Mouse (Mus musculus) midbrain, embryonic 11.5 days (tissue): Measurements from ENCODE around the gene Kctd13. TPM values are rescaled to one million over a fixed set of nuclear protein-coding genes. Genes with fewer than 3 reads are reported as not detected.
A peak's percentile ranks its signal among the peaks of the same experiment; 100 is the strongest.

Source experiments
- ATAC-seq: fragments of 200-750 bp; cut with Nextera tagmentation; 2 replicates; pipeline ENCODE4 v1.8.0; 2017; ENCODE audit warnings: moderate TSS enrichment, moderate library complexity; ENCODE audit not compliant: low FRiP score
- DNase-seq: peaks from one replicate; pipeline ENCODE4 v3.0.0; 2015; ENCODE audit warnings: low spot score; ENCODE audit errors: missing footprints
- H3K27ac ChIP-seq: fragments of 300-500 bp; sonication (generic); 2 replicates; pipeline ENCODE4 v1.5.1; 2014; ENCODE audit warnings: low read depth, low read length
- H3K27me3 ChIP-seq: fragments of 300-500 bp; sonication (generic); 2 replicates; pipeline ENCODE4 v1.6.1; 2014; ENCODE audit warnings: mild to moderate bottlenecking, low read length, moderate library complexity, mixed read lengths; ENCODE audit not compliant: control insufficient read depth, insufficient read depth
- H3K36me3 ChIP-seq: fragments of 300-500 bp; sonication (generic); 2 replicates; pipeline ENCODE4 v1.6.1; 2014; ENCODE audit warnings: mild to moderate bottlenecking, low read length, moderate library complexity, mixed read lengths; ENCODE audit not compliant: control insufficient read depth, insufficient read depth
- H3K4me1 ChIP-seq: fragments of 300-500 bp; sonication (generic); 2 replicates; pipeline ENCODE4 v1.6.1; 2014; ENCODE audit warnings: low read length; ENCODE audit not compliant: control insufficient read depth, insufficient read depth
- H3K4me2 ChIP-seq: fragments of 300-500 bp; sonication (generic); 2 replicates; pipeline ENCODE4 v1.6.1; 2014; ENCODE audit warnings: mild to moderate bottlenecking, moderate library complexity
- H3K4me3 ChIP-seq: fragments of 300-500 bp; sonication (generic); 2 replicates; pipeline ENCODE4 v1.5.1; 2014; ENCODE audit warnings: low read depth, low read length
- H3K9ac ChIP-seq: fragments of 300-500 bp; sonication (generic); 2 replicates; pipeline ENCODE4 v1.6.1; 2014; ENCODE audit warnings: low read length
- H3K9me3 ChIP-seq: fragments of 300-500 bp; sonication (generic); 2 replicates; pipeline ENCODE4 v1.6.1; 2016; ENCODE audit warnings: low read length; ENCODE audit not compliant: control insufficient read depth
- WGBS: fragments of 180-500 bp; shearing (Covaris S2); extraction: QIAGEN DNeasy Blood & Tissue Kit; methylation state at CpG from one replicate; pipeline ENCODE4 v1.1.7; 2014; 5-methylcytosine and 5-hydroxymethylcytosine counted together
- polyA plus RNA-seq: library from polyadenylated mRNA; unstranded; fragments of >200 nt; fragmentation: Nextera tagmentation; extraction: Ambion mirVana; gene quantifications from 2 replicates; pipeline ENCODE4 v1.2.1, GENCODE M21; 2014

Gene Kctd13
- polyA plus RNA-seq = 26.5 and 26.8 TPM in 2 replicates

DNA sequence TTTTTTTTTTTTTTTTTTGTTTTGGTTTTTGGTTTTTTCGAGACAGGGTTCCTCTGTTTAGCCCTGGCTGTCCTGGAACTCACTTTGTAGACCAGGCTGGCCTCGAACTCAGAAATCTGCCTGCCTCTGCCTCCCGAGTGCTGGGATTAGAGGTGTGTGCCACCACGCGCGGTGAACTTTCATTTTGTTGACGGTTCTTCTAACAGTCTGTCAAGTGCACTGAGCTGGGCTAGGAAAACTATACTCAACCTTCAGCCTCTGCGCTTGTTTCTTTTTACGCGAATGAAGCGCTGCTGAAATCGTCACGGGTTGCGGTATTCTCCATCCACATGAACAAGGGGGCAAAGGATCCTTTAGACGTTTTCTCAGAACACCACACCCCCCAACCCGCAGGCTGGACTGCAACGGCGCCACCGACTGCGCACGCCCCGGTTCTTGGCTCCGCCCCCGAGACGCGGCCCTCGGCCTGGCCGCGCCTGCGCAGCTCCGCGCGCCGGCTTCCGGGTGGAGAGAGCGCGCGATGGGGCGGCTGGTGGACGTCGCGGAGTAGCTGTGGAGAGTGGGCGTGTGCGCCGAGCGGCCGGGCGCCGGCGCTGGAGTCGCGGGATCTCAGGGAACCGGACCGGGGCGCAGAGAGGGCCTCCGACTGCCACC lies at the start of gene Kctd13:
Kctd13 (plus strand) TSS at position 496 of the 654 bp plus-strand sequence.
- peaks cover 10% of the 10 kb centered on the region for H3K4me1 ChIP-seq
- ATAC-seq (peak; percentile 97), DNase-seq (peak; percentile 99)
- WGBS = 5% methylated on average over 52 of the region's 56 CpGs
- H3K4me3 ChIP-seq = peak within 1 kb of the TSS; percentile 86
- H3K4me2 ChIP-seq = peak within 1 kb of the TSS; percentile 98
- H3K27me3 ChIP-seq = no peaks in the 10 kb centered on the region
- H3K9me3 ChIP-seq = no peaks in the 10 kb centered on the region
- peak within 1 kb of the TSS; percentile 84 for H3K9ac ChIP-seq
- H3K27ac ChIP-seq = peak within 1 kb of the TSS; percentile 51
- H3K36me3 ChIP-seq = peaks cover 4% of the 10 kb centered on the region; the same call in 1 of the 2 replicates

DNA sequence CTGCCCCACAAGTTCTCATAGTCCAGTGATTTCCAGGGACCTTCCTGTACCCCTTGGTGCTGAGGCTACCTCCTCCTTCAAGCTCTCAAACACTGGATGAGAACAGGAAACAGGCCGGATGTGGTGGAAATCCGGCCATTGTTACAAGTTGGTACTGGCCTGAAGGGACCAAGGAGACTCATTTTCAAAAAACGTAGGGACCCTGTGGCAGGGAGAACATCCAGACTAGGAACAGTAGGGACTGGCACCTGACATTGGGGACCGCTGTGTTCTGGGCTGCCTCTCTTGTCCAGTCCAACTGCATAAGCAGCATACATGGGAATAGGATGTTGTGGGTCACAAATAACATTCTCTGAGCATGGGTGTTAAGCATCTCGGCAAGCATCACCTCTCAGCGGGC lies 47.6 kb upstream of the Kctd13 start:
- 0 out of 2 replicates have a peak overlapping the region, but pooled peaks have one; percentile 4 for H3K9ac ChIP-seq
- H3K4me3 ChIP-seq = no peak overlapping the region; the same call in 1 of the 2 replicates
- 84% methylated on average over 6 of the region's 6 CpGs for WGBS
- peaks cover 23% of the 10 kb centered on the region for H3K4me1 ChIP-seq
- no peak overlapping the region for H3K27ac ChIP-seq
- H3K4me2 ChIP-seq = peak overlapping the region; percentile 10; the same call in 1 of the 2 replicates
- ATAC-seq (no peak), DNase-seq (peak; percentile 31)
- H3K36me3 ChIP-seq = peaks cover 19% of the 10 kb centered on the region
- H3K27me3 ChIP-seq = no peaks in the 10 kb centered on the region
- no peaks in the 10 kb centered on the region for H3K9me3 ChIP-seq

DNA sequence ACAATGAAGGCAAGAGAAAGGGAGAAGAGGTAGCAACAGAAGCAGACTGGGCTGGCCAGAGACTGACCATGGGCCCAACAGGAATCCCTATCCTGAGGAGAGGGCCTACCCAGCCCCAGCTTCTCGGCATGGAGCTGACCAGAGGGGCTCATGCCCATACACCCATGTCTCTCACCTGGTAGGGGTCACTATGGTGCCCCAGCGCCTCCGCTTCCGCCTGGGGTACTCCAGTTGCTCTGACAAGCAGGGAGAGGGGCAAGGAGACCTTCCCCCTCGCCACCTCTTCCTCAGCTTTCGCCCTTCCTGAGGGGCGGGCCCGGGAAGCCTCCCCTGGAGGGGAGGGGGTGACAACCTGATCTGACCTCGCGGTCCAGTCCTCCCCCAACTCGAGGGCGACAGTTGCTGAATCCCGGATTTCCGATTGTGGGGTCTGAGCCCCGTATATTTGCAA lies 44.9 kb upstream of the Kctd13 start:
- Histone ChIP-seq H3K36me3 (peaks cover 10% of the 10 kb centered on the region), H3K4me3 (peak overlapping the region; percentile 75), H3K27ac (0 out of 2 replicates have a peak overlapping the region, but pooled peaks have one; percentile 16), H3K27me3 (no peaks in the 10 kb centered on the region), H3K4me2 (peak overlapping the region; percentile 98), H3K9ac (peak overlapping the region; percentile 86), H3K9me3 (no peaks in the 10 kb centered on the region), H3K4me1 (peaks cover 23% of the 10 kb centered on the region)
- 0% methylated on average over 13 of the region's 15 CpGs for WGBS
- peak; percentile 91 for DNase-seq
- ATAC-seq = 0 out of 2 replicates have a peak, but pooled peaks have one; percentile 8

DNA sequence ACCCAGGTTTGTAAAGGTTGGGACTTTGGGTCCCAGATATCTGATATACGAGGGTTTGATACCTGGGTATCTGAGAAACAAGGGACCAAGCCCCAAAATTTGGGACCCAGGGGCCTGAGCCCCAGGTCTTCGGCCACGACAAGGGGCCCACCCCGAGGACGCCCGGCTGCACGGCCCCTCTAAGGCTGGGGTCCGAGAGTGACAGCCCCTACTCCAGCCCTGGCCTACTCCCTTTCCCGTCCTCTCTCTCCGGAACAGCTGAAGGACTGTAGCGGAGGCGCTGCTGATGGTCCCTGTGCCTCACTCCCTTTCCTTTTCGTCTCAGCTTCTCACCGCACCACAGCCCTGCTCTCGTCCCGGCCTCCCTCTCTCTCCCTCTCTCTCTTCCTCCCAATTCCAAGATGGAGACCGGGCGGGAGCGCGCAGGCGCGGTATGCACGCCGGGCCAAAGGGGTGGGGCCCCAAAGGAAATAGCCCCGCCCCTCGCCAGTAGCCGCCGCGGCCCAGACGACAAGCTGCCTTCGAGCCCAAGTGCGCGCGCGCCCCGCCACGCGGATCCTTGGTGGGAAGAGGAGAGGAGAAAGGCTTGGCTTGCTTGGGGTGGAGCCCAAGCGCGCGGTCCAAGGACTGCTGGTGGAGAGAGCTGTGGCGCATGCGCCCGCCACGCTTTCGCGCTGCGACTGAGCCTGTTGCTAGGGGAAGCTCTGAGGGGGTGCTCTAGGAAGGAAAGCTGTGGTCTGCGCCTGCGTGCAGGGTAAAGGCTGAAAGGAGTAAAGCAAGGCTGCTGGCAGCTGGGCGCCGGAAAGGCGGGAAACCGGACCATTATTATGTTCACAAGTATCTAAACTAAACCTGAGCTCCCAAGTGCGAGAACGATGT lies 44.2 kb upstream of the Kctd13 start, which contains the start of gene Taok2:
Taok2 (minus strand) TSS at position 418 of the 879 bp plus-strand sequence.
- DNase-seq (peak; percentile 99), ATAC-seq (peak; percentile 97)
- under 1% methylated on average over 52 of the region's 56 CpGs for WGBS

DNA sequence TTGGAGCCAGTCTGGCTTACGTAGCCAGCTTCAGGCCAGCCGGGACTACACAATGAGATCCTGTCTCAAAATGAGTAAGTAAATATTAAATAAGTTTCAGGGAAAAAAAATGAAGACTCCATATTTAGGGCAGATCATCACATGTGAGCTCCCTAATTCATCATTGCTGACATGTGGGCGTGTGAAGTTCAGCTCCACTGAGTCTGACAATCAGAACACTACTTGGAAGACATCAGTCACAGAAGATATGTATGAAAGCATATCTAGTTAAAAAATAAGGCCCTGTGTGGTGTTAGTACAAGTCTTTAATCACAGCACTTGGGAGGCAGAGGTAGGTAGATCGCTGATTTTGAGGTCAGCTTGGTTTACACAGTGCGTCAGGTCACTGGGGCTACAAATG lies 41.4 kb upstream of the Kctd13 start:
- no peak overlapping the region for H3K4me3 ChIP-seq
- 87% methylated on average over 5 of the region's 5 CpGs for WGBS
- DNase-seq (no peak), ATAC-seq (no peak)
- H3K4me1 ChIP-seq = peaks cover 14% of the 10 kb centered on the region
- no peaks in the 10 kb centered on the region for H3K27me3 ChIP-seq
- no peaks in the 10 kb centered on the region for H3K9me3 ChIP-seq
- no peak overlapping the region for H3K4me2 ChIP-seq
- 0 out of 2 replicates have a peak, but pooled peaks cover 4% of the 10 kb centered on the region for H3K36me3 ChIP-seq
- no peak overlapping the region for H3K9ac ChIP-seq
- no peak overlapping the region for H3K27ac ChIP-seq

More for the DNA sequence above, 44.2 kb upstream of the Kctd13 start, which contains the start of gene Taok2:
- Histone ChIP-seq H3K4me2 (peak within 1 kb of the TSS; percentile 98), H3K9ac (peak within 1 kb of the TSS; percentile 86), H3K27me3 (no peaks in the 10 kb centered on the region), H3K9me3 (no peaks in the 10 kb centered on the region), H3K4me1 (peaks cover 23% of the 10 kb centered on the region), H3K27ac (peak within 1 kb of the TSS; percentile 91), H3K4me3 (peak within 1 kb of the TSS; percentile 75), H3K36me3 (peaks cover 7% of the 10 kb centered on the region)

DNA sequence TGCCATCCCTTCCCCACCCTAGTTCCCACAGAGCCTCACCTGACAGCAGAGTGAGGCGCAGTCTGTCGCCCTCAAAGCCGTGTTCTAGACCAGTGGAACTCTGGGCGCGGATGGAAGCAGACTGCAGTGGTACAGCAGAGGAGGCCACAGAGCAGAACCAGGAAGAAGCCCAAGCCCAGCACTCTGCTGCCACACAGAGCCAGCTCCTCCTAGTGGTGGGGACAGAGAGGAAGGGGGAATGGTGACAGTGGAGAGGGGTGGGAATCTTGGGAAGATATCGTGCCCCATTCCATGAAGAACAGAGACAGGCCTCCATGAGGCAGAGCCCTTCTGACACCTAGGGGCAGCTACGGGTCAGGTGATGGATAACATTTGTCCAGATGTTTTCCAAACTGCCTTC lies 39.8 kb upstream of the Kctd13 start:
- ATAC-seq (no peak), DNase-seq (peak; percentile 59)
- 56% methylated on average over 7 of the region's 7 CpGs for WGBS
- Histone ChIP-seq H3K27ac (no peak overlapping the region), H3K4me1 (no peaks in the 10 kb centered on the region; the same call in 1 of the 2 replicates), H3K9me3 (no peaks in the 10 kb centered on the region), H3K4me2 (no peak overlapping the region), H3K9ac (no peak overlapping the region), H3K36me3 (0 out of 2 replicates have a peak, but pooled peaks cover 4% of the 10 kb centered on the region), H3K4me3 (no peak overlapping the region), H3K27me3 (no peaks in the 10 kb centered on the region)

DNA sequence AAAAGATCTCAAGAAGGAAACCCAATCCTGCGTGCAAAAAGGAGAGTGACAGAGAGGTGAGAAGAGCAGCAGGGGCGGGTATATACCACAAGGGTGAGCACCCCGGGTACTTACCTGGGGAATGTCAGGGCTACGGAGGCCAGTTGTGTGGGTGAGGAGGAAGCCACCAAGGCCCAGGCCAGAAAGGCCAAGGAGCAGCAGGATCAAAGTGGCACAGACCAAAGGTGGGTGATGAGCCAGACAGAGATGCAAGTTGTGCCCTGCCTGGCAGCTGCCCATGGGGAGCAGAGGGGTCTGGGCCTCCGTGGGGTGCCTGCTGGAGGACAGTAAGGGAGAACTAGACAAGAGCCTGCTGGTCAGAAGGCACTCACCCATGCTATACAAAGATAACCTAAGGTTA lies 31.8 kb upstream of the Kctd13 start:
- Histone ChIP-seq H3K4me1 (peaks cover 5% of the 10 kb centered on the region; the same call in 1 of the 2 replicates), H3K4me2 (no peak overlapping the region), H3K4me3 (no peak overlapping the region), H3K36me3 (no peaks in the 10 kb centered on the region), H3K9me3 (no peaks in the 10 kb centered on the region), H3K27ac (no peak overlapping the region), H3K27me3 (no peaks in the 10 kb centered on the region), H3K9ac (no peak overlapping the region; the same call in 1 of the 2 replicates)
- DNase-seq (no peak), ATAC-seq (no peak)
- WGBS = 87% methylated on average over 5 of the region's 5 CpGs

DNA sequence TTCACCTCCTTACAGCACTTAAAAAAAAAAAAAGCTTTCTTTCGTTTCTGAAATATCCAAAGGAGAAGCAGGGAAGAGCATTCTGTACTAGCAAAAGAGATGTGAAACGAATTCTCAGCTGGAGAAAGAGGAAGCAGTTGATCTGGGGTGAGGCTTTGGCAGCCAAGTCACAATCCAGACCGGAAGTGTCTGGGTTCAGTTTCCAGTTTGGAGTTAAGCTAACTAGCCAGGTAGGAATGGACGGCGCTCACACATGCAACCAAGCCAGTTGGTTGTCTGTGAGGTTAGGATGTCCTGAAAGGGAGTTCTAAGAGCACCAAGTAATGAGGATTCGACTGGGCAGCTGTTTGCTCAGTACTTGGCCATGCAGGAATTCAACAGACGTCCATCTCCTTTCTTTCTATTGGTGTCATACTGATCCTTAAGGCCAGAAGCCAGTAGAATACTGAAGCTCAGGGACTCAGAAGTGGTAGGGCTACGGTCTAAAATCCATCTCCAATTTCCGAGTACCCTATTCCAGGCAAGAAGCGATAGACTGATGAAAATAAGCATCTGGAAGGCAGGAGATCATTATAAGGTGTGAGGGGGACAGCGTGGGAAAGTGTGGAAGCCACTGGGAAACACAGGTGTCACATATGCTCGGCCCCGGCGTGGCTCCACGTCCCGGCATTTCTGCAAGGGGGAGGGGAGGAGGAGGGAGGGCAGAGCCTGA lies 31.1 kb upstream of the Kctd13 start:
- Histone ChIP-seq H3K36me3 (no peaks in the 10 kb centered on the region), H3K27me3 (no peaks in the 10 kb centered on the region), H3K9me3 (no peaks in the 10 kb centered on the region), H3K9ac (peak overlapping the region; percentile 70), H3K4me1 (peaks cover 5% of the 10 kb centered on the region; the same call in 1 of the 2 replicates), H3K4me3 (peak overlapping the region; percentile 49), H3K4me2 (peak overlapping the region; percentile 60), H3K27ac (no peak overlapping the region)
- no peak; the same call in 1 of the 2 replicates for ATAC-seq
- 25% methylated on average over 16 of the region's 16 CpGs for WGBS
- DNase-seq = peak; percentile 86
